30 mouse cellular contexts compared by ENCODE assay signal in the genomic region with DNA sequence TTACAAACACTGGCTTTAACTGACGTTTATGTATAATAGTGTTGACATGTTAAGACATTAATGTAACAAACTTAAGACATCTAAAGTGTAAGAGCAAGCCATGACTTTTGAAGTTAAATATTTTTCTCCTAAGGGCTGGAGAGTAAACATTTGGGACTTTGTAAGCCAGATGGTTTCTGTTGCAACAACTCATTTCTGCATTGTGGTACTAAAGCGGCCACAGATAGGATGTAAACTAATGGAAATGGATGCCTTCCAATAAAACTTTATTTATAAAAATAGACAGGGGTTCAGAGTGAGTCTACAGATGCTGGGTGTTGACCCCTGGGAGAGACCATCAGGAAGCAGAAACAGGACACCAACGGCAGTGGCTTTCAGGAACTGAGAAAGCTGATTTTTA. TPM values are rescaled to one million over a fixed set of nuclear protein-coding genes. Genes with fewer than 3 reads are reported as not detected.
DNase-seq lines count a peak whose midpoint lies in the region; ATAC-seq and TF ChIP-seq lines count a peak whose summit lies in the region.
"Had no signal": no experiment of that assay in that cellular context is flagged by ENCODE, and none has a peak within 500 bp of the region (broad histone marks: within the 10 kb centered on the region; RNA-seq: fewer than 3 reads in every experiment).

No protein-coding gene starts in this region.

- 45% methylated on average over 3 of the region's 3 CpGs for WGBS in kidney, embryonic 15.5 days
- WGBS in lung, postnatal 0 days: 38% methylated on average over 3 of the region's 3 CpGs
- 38% methylated on average over 3 of the region's 3 CpGs for WGBS in lung, adult 2 months

- H3K9ac ChIP-seq in kidney, embryonic 15.5 days: no peak overlapping the region
- no peak overlapping the region for H3K9ac ChIP-seq in lung, postnatal 0 days (replicated peaks; ENCODE audit: low read depth)
- H3K9ac ChIP-seq: embryonic facial prominence, embryonic 15.5 days; forebrain, embryonic 13.5 days; heart, embryonic 12.5 days; hindbrain, embryonic 14.5 days; liver, embryonic 14.5 days; neural tube, embryonic 15.5 days had no signal

- no peak overlapping the region for H3K4me3 ChIP-seq in kidney, embryonic 15.5 days (replicated peaks)
- no peak overlapping the region for H3K4me3 ChIP-seq in lung, postnatal 0 days (ENCODE audit: low read depth, low read length)
- no peak overlapping the region for H3K4me3 ChIP-seq in lung, adult 2 months (replicated peaks; ENCODE audit: extremely low read depth, low read depth, low read length)
- H3K4me3 ChIP-seq: embryonic facial prominence, embryonic 10.5 days; embryonic facial prominence, embryonic 15.5 days; forebrain, embryonic 13.5 days; heart, adult 2 months; heart, embryonic 12.5 days; neural tube, embryonic 15.5 days had no signal

- peak; percentile 29; the same call in 1 of the 2 replicates for TF ChIP-seq EP300 in lung, postnatal 0 days (IDR thresholded peaks at IDR 0.05)

- no peaks in the 10 kb centered on the region for H3K4me1 ChIP-seq in kidney, embryonic 15.5 days
- H3K4me1 ChIP-seq in lung, postnatal 0 days (ENCODE audit: insufficient read depth, low read depth, low read length): no peaks in the 10 kb centered on the region
- H3K4me1 ChIP-seq in lung, adult 2 months (ENCODE audit: control insufficient read depth, insufficient read depth, low read length): no peaks in the 10 kb centered on the region
- H3K4me1 ChIP-seq: embryonic facial prominence, embryonic 15.5 days; forebrain, embryonic 13.5 days; heart, embryonic 12.5 days; neural tube, embryonic 15.5 days had no signal

- H3K27me3 ChIP-seq in kidney, embryonic 15.5 days: no peaks in the 10 kb centered on the region
- H3K27me3 ChIP-seq in lung, postnatal 0 days (replicated peaks; ENCODE audit: insufficient read depth, low read length): no peaks in the 10 kb centered on the region
- H3K27me3 ChIP-seq: embryonic facial prominence, embryonic 15.5 days; forebrain, embryonic 13.5 days; heart, embryonic 12.5 days; neural tube, embryonic 15.5 days had no signal

- TF ChIP-seq CTCF in lung, postnatal 0 days (IDR thresholded peaks at IDR 0.05): no peak
- no peak for TF ChIP-seq CTCF in lung, adult 2 months (IDR thresholded peaks at IDR 0.05; ENCODE audit: insufficient read depth, low read length)

- H3K27ac ChIP-seq in kidney, embryonic 15.5 days: 0 out of 2 replicates have a peak overlapping the region, but pooled peaks have one; percentile 32
- H3K27ac ChIP-seq in lung, postnatal 0 days (ENCODE audit: low read length): no peak overlapping the region; the same call in 1 of the 2 replicates
- H3K27ac ChIP-seq: embryonic facial prominence, embryonic 10.5 days; embryonic facial prominence, embryonic 15.5 days; forebrain, embryonic 13.5 days; heart, adult 2 months; hindbrain, embryonic 14.5 days; liver, embryonic 14.5 days; neural tube, embryonic 15.5 days had no signal

- no peak for ATAC-seq in kidney, embryonic 15.5 days (replicated peaks; ENCODE audit: low FRiP score)
- peak; percentile 69 for ATAC-seq in lung, postnatal 0 days
- peak; percentile 40 for ATAC-seq in granulocyte monocyte progenitor cell, adult 5-6 weeks (replicated peaks; ENCODE audit: poor library complexity, severe bottlenecking)
- ATAC-seq: forebrain, embryonic 13.5 days; inflammation-experienced regulatory T-cells, adult 6 months had no signal

- no peaks in the 10 kb centered on the region for H3K36me3 ChIP-seq in kidney, embryonic 15.5 days
- H3K36me3 ChIP-seq in lung, postnatal 0 days (ENCODE audit: insufficient read depth, low read length): no peaks in the 10 kb centered on the region
- H3K36me3 ChIP-seq: embryonic facial prominence, embryonic 10.5 days; embryonic facial prominence, embryonic 15.5 days; heart, embryonic 12.5 days; neural tube, embryonic 15.5 days had no signal

- no peaks in the 10 kb centered on the region for H3K9me3 ChIP-seq in kidney, embryonic 15.5 days (replicated peaks)
- no peaks in the 10 kb centered on the region for H3K9me3 ChIP-seq in lung, postnatal 0 days (ENCODE audit: low read length)
- H3K9me3 ChIP-seq: embryonic facial prominence, embryonic 10.5 days; embryonic facial prominence, embryonic 15.5 days; forebrain, embryonic 13.5 days; heart, embryonic 12.5 days; neural tube, embryonic 15.5 days had no signal

- DNase-seq in kidney, postnatal 36 days: no peak
- peak; percentile 78 for DNase-seq in lung, postnatal 0 days (ENCODE audit: low spot score)
- DNase-seq in lung, adult 2 months: no peak
- no peak for DNase-seq in cerebellum, postnatal 4 days (ENCODE audit: low spot score in 2 of 2)
- no peak for DNase-seq in heart, adult 18-20 months
- DNase-seq: adrenal gland, adult 2 months; adrenal gland, postnatal 36 days; cerebellum, adult 18-20 months; cerebellum, postnatal 10 days; gastrocnemius, postnatal 14 days; heart, adult 2 months; kidney, adult 18-20 months; liver; lung, postnatal 10 days; midbrain, embryonic 14.5 days; retina, postnatal 1 day; right cerebral cortex, postnatal 14 days; thymus, adult 18-20 months; thymus, postnatal 25 days had no signal

- H3K4me2 ChIP-seq in kidney, embryonic 15.5 days: no peak overlapping the region
- H3K4me2 ChIP-seq in lung, postnatal 0 days (replicated peaks; ENCODE audit: low read depth, low read length): no peak overlapping the region
- H3K4me2 ChIP-seq: embryonic facial prominence, embryonic 15.5 days; forebrain, embryonic 13.5 days; heart, embryonic 12.5 days; hindbrain, embryonic 14.5 days; neural tube, embryonic 15.5 days had no signal

- TF ChIP-seq POLR2A in lung, adult 2 months (IDR thresholded peaks at IDR 0.05; ENCODE audit: borderline replicate concordance, extremely low read depth, low read depth, low read length): no peak

RNA-seq across cellular contexts. Expression of a gene that starts 15.9 kb away (rescaled TPM):
- 2.3 and 2.5 TPM in 2 replicates for polyA plus RNA-seq in kidney, embryonic 15.5 days (2015; fragmentation: Nextera tagmentation; extraction: Ambion mirVana)
- 8.4 and 12.5 TPM in 2 replicates for polyA plus RNA-seq in lung, postnatal 0 days (2015; fragmentation: Nextera tagmentation; extraction: Ambion mirVana)
- 16.6 and 17.6 TPM in 2 replicates for polyA plus RNA-seq in lung, adult 2 months (2012; rRNA removed)
- not detected in 2 replicates for total RNA-seq in granulocyte monocyte progenitor cell, adult 5-6 weeks (2014; fragmentation: Nextera tagmentation)
- total RNA-seq in granulocyte monocyte progenitor cell, adult 5-6 weeks (2017): not detected in 2 replicates
- 1 to 10 TPM; 5.8 to 7.4 TPM for total RNA-seq in heart, adult 18-20 months (2021)
- total RNA-seq: hematopoietic stem cell, adult 5-6 weeks had no signal
